Mouse (Mus musculus) limb, embryonic 10.5 days (tissue): Measurements from ENCODE around the gene Ncmap. TPM values are rescaled to one million over a fixed set of nuclear protein-coding genes. Genes with fewer than 3 reads are reported as not detected.
A peak's percentile ranks its signal among the peaks of the same experiment; 100 is the strongest.

ENCODE experiments used
- DNase-seq: peaks from one replicate; pipeline ENCODE4 v3.0.0-alpha.2; 2017; ENCODE audit warnings: low spot score
- H3K27ac ChIP-seq: fragments of 300-500 bp; sonication (generic); 2 replicates; pipeline ENCODE4 v1.5.1; 2016; ENCODE audit warnings: mild to moderate bottlenecking
- H3K27me3 ChIP-seq: fragments of 300-500 bp; sonication (generic); 2 replicates; pipeline ENCODE4 v1.6.1; 2016; ENCODE audit warnings: low read depth, mild to moderate bottlenecking; ENCODE audit not compliant: poor library complexity, severe bottlenecking
- H3K36me3 ChIP-seq: fragments of 300-500 bp; sonication (generic); 2 replicates; pipeline ENCODE4 v1.6.1; 2016; ENCODE audit warnings: mild to moderate bottlenecking, moderate library complexity
- H3K4me1 ChIP-seq: fragments of 300-500 bp; sonication (generic); 2 replicates; pipeline ENCODE4 v1.6.1; 2016
- H3K4me3 ChIP-seq: fragments of 300-500 bp; sonication (generic); 2 replicates; pipeline ENCODE4 v1.5.1; 2016; ENCODE audit warnings: mild to moderate bottlenecking, moderate library complexity
- H3K9me3 ChIP-seq: fragments of 300-500 bp; sonication (generic); replicated peaks from 2 replicates; pipeline ENCODE4 v1.6.1; 2016; ENCODE audit warnings: mild to moderate bottlenecking
- WGBS: fragments of 180-500 bp; shearing (Covaris S2); methylation state at CpG from one replicate; pipeline ENCODE4 v1.1.7; 2016; 5-methylcytosine and 5-hydroxymethylcytosine counted together
- microRNA counts: library from miRNA; unstranded; fragments of <30 nt; microRNA quantifications from one replicate; lab custom pipeline; 2017
- microRNA-seq: library from miRNA; unstranded; fragments of <30 nt; microRNA quantifications from one replicate; pipeline ENCODE4, GENCODE M21; 2017
- polyA plus RNA-seq: library from polyadenylated mRNA; unstranded; fragments of >200 nt; fragmentation: Nextera tagmentation; extraction: Ambion mirVana; gene quantifications from 2 replicates; pipeline ENCODE4 v1.2.1, GENCODE M21; 2016

The Ncmap gene
- polyA plus RNA-seq, 1 experiment from 2014 or later: 0.35 TPM

DNA sequence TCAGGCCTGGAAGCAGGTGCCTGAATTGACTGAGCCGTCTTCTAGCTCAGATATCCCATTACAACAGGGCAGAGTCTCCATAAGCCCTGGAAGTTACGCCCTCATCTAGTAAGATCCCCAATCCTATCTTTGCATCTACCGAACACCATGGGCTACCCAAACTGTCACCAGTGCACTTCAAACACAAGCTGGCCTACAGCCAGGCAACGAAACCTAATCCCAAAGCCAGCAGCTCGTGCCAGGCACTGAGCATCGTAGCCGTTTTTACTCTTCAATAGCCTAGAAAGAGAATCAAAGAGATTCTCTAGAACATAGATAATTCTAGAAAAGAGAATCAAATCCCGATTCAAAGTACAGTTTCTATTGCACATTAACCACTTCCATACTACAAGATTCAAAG lies 75.0 kb downstream of the Ncmap start:
- no peaks in the 10 kb centered on the region for H3K27me3 ChIP-seq
- no peak overlapping the region for H3K4me3 ChIP-seq
- no peaks in the 10 kb centered on the region for H3K4me1 ChIP-seq
- peaks cover 99% of the 10 kb centered on the region for H3K36me3 ChIP-seq
- no peak overlapping the region for H3K27ac ChIP-seq
- H3K9me3 ChIP-seq: no peaks in the 10 kb centered on the region
- WGBS: 93% methylated on average over 8 of the region's 8 CpGs
- DNase-seq: no peak

MicroRNAs encoded within 50 kb of the gene (microRNA counts, 519-probe panel; counts per million panel counts)
- microRNA mmu-miR-700 (lab: Ali Mortazavi, UCI): 684 counts per million, percentile 72 among the panel's probes with 10 or more counts

Small RNA genes lying within 50 kb of the gene (microRNA-seq; reads per million reads assigned to microRNA genes)
- 153 reads per million, percentile 54 among the genes with 10 or more reads in this experiment for gene Mir700

Other genes starting within 250 kb of the Ncmap start
- 208 and 220 TPM in 2 replicates for gene Clic4, start 125.4 kb downstream of the Ncmap start, polyA plus RNA-seq
- 233 TPM in 2 replicates for gene Srrm1, start 44.9 kb downstream of the Ncmap start, polyA plus RNA-seq
- gene Rcan3, start 35.6 kb upstream of the Ncmap start, polyA plus RNA-seq: 6.4 and 6.7 TPM in 2 replicates
- gene Stpg1, start 96.6 kb upstream of the Ncmap start, polyA plus RNA-seq: 0.11 TPM in 1 of 2 replicates, not detected in the other
- 1.7 and 2.2 TPM in 2 replicates for gene Nipal3, start 96.8 kb upstream of the Ncmap start, polyA plus RNA-seq
- gene Grhl3, start 175.4 kb upstream of the Ncmap start, polyA plus RNA-seq: 7.5 and 11.0 TPM in 2 replicates